Mouse (Mus musculus): ENCODE results near the gene Pum2. TPM values are rescaled to one million over a fixed set of nuclear protein-coding genes. Genes with fewer than 3 reads are reported as not detected.
A peak's percentile ranks its signal among the peaks of the same experiment; 100 is the strongest.

Pum2 gene
- polyA plus RNA-seq, 1 experiment from 2014 or later: 22.6 TPM

DNA sequence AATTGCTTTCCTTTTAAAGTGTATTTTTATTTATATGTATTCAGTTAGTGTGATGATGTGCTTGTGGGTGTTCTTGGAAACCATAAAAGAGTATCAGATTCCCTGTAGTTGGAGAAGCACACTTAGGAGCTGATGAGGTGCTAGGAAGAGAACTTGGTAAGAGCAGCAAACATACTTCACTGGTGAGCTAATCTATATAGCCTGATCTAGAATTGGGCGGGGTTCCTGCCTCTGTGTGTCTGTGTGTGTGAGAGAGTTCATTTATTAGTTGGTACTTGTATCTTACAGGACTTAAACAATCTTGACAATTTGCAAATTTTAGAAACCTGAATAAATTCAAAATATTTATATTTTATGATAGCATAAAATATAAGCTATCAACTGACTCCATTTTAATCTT is 42.2 kb downstream of the Pum2 start:
- Histone ChIP-seq H3K36me3 (ENCODE audit: control insufficient read depth, insufficient read depth, low read length) (peaks cover 8% of the 10 kb centered on the region; the same call in 1 of the 2 replicates), H3K9ac (ENCODE audit: low read length) (no peak overlapping the region), H3K4me3 (ENCODE audit: low read depth, low read length) (no peak overlapping the region), H3K4me2 (replicated peaks; ENCODE audit: low read depth) (no peak overlapping the region), H3K27me3 (ENCODE audit: control insufficient read depth, insufficient read depth, low read length) (no peaks in the 10 kb centered on the region), H3K4me1 (replicated peaks; ENCODE audit: control insufficient read depth, insufficient read depth) (no peaks in the 10 kb centered on the region), H3K27ac (replicated peaks) (no peak overlapping the region), H3K9me3 (ENCODE audit: control insufficient read depth, low read length) (no peaks in the 10 kb centered on the region)
- DNase-seq (ENCODE audit: low spot score) (no peak), ATAC-seq (ENCODE audit: low FRiP score, low TSS enrichment) (no peak)
- 83% methylated on average over 1 of the region's 1 CpGs for WGBS
- TF ChIP-seq CTCF (IDR thresholded peaks at IDR 0.05; ENCODE audit: low read depth) (no peak), EP300 (optimal IDR thresholded peaks at IDR 0.05) (no peak)

DNA sequence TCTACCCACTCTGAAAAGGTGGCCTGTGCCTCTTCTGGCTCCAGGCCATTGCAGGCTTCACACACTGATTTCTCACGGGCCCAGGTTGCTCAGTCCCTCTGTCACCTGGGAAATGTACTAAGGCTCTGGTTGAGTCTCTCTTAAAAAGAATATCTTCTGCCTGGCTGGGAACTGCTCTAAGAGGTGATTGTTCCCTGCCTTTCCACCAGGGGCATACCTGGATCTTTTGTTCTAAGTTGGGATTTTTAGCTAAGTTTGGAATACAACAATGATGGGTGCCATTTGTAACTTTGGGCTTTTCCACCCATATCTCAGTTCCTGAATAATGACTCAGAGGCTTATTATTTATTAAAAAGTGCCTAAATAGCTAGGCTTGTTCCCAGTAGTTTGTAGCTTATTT is 53.0 kb downstream of the Pum2 start:
- 68% methylated on average over 1 of the region's 1 CpGs for WGBS
- H3K9me3 ChIP-seq (ENCODE audit: control insufficient read depth, low read length): no peaks in the 10 kb centered on the region
- no peak overlapping the region for H3K4me3 ChIP-seq (ENCODE audit: low read depth, low read length)
- no peak for DNase-seq (ENCODE audit: low spot score)
- no peak for TF ChIP-seq EP300 (optimal IDR thresholded peaks at IDR 0.05)
- TF ChIP-seq CTCF (IDR thresholded peaks at IDR 0.05; ENCODE audit: low read depth): peak; percentile 54
- H3K36me3 ChIP-seq (ENCODE audit: control insufficient read depth, insufficient read depth, low read length): peaks cover 13% of the 10 kb centered on the region; the same call in 1 of the 2 replicates
- no peaks in the 10 kb centered on the region for H3K27me3 ChIP-seq (ENCODE audit: control insufficient read depth, insufficient read depth, low read length)
- no peaks in the 10 kb centered on the region for H3K4me1 ChIP-seq (replicated peaks; ENCODE audit: control insufficient read depth, insufficient read depth)
- H3K27ac ChIP-seq (replicated peaks): no peak overlapping the region
- no peak for ATAC-seq (ENCODE audit: low FRiP score, low TSS enrichment)
- no peak overlapping the region for H3K9ac ChIP-seq (ENCODE audit: low read length)
- H3K4me2 ChIP-seq (replicated peaks; ENCODE audit: low read depth): no peak overlapping the region

DNA sequence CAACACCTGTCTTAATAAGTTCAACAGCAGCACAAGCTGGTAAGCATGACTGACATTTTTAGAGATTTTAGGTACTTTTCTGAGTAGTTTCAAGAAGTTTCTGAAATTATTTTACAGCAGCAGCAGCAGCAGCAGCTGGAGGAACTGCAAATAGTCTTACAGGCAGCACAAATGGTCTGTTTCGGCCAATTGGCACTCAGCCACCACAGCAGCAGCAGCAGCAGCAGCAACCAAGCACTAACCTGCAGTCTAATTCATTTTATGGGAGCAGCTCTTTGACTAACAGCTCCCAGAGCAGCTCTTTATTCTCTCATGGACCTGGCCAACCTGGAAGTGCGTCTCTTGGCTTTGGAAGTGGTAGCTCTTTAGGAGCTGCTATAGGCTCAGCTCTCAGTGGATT is 54.8 kb downstream of the Pum2 start:
- H3K4me3 ChIP-seq (ENCODE audit: low read depth, low read length): no peak overlapping the region
- H3K27ac ChIP-seq (replicated peaks): no peak overlapping the region
- no peaks in the 10 kb centered on the region for H3K4me1 ChIP-seq (replicated peaks; ENCODE audit: control insufficient read depth, insufficient read depth)
- no peak for TF ChIP-seq CTCF (IDR thresholded peaks at IDR 0.05; ENCODE audit: low read depth)
- TF ChIP-seq EP300 (optimal IDR thresholded peaks at IDR 0.05): no peak
- DNase-seq (ENCODE audit: low spot score) (no peak), ATAC-seq (ENCODE audit: low FRiP score, low TSS enrichment) (no peak)
- H3K27me3 ChIP-seq (ENCODE audit: control insufficient read depth, insufficient read depth, low read length): no peaks in the 10 kb centered on the region
- H3K9me3 ChIP-seq (ENCODE audit: control insufficient read depth, low read length): no peaks in the 10 kb centered on the region
- no peak overlapping the region for H3K4me2 ChIP-seq (replicated peaks; ENCODE audit: low read depth)
- H3K9ac ChIP-seq (ENCODE audit: low read length): no peak overlapping the region
- H3K36me3 ChIP-seq (ENCODE audit: control insufficient read depth, insufficient read depth, low read length): peaks cover 15% of the 10 kb centered on the region; the same call in 1 of the 2 replicates
- 71% methylated on average over 2 of the region's 2 CpGs for WGBS

DNA sequence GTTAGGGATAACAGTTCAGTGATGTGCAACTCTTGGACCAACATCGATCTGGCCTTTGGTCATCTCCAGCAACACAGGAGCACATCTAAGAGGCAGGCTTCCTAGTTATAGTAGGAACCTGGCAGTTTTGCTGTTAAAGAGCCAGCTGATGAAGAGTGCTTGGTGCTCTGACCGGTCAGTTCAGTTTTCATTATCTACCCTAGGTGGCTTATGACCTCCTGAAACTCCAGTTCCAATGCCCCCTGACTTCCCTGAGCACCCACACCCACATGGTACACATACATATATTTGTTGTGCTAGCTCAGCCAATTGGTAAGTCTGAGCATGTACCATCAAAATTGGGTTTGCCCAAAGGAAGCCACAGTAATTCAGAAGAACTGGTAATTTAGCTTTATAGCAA is 79.7 kb downstream of the Pum2 start:
- 82% methylated on average over 2 of the region's 2 CpGs for WGBS
- Histone ChIP-seq H3K9ac (ENCODE audit: low read length) (no peak overlapping the region), H3K4me3 (ENCODE audit: low read depth, low read length) (no peak overlapping the region), H3K27ac (replicated peaks) (no peak overlapping the region), H3K36me3 (ENCODE audit: control insufficient read depth, insufficient read depth, low read length) (peaks cover 8% of the 10 kb centered on the region; the same call in 1 of the 2 replicates), H3K4me2 (replicated peaks; ENCODE audit: low read depth) (no peak overlapping the region), H3K9me3 (ENCODE audit: control insufficient read depth, low read length) (no peaks in the 10 kb centered on the region), H3K4me1 (replicated peaks; ENCODE audit: control insufficient read depth, insufficient read depth) (no peaks in the 10 kb centered on the region), H3K27me3 (ENCODE audit: control insufficient read depth, insufficient read depth, low read length) (no peaks in the 10 kb centered on the region)
- peak; percentile 25 for DNase-seq (ENCODE audit: low spot score)
- peak; percentile 70; the same call in 1 of the 2 replicates for ATAC-seq (ENCODE audit: low FRiP score, low TSS enrichment)
- TF ChIP-seq EP300 (optimal IDR thresholded peaks at IDR 0.05) (no peak), CTCF (IDR thresholded peaks at IDR 0.05; ENCODE audit: low read depth) (no peak)

DNA sequence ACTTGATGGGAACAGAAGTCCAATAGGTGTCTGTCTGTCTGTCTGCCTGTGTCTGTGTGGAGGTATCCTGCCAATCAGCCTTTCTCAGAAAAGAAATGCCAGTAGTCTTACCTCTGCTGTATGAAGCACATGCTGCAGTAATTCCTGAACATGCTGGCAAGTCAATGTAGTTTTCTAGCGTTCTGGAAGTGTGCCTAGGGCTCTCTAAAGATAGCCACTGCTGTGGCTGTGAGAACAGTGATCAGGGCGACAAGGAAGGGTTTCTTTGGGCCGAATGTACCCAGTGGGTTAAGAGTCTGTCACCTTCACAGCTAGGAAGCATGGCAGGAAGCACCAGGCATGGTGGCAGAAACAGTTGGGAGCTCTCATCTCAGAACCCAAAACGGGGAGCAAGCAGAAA is 80.2 kb downstream of the Pum2 start:
- TF ChIP-seq CTCF (IDR thresholded peaks at IDR 0.05; ENCODE audit: low read depth): no peak
- TF ChIP-seq EP300 (optimal IDR thresholded peaks at IDR 0.05): no peak
- no peak for DNase-seq (ENCODE audit: low spot score)
- H3K9me3 ChIP-seq (ENCODE audit: control insufficient read depth, low read length): no peaks in the 10 kb centered on the region
- peak; percentile 30; the same call in 1 of the 2 replicates for ATAC-seq (ENCODE audit: low FRiP score, low TSS enrichment)
- H3K4me1 ChIP-seq (replicated peaks; ENCODE audit: control insufficient read depth, insufficient read depth): no peaks in the 10 kb centered on the region
- peaks cover 6% of the 10 kb centered on the region; the same call in 1 of the 2 replicates for H3K36me3 ChIP-seq (ENCODE audit: control insufficient read depth, insufficient read depth, low read length)
- no peak overlapping the region for H3K4me3 ChIP-seq (ENCODE audit: low read depth, low read length)
- H3K4me2 ChIP-seq (replicated peaks; ENCODE audit: low read depth): no peak overlapping the region
- WGBS: 80% methylated on average over 4 of the region's 4 CpGs
- no peaks in the 10 kb centered on the region for H3K27me3 ChIP-seq (ENCODE audit: control insufficient read depth, insufficient read depth, low read length)
- no peak overlapping the region for H3K9ac ChIP-seq (ENCODE audit: low read length)
- no peak overlapping the region for H3K27ac ChIP-seq (replicated peaks)

DNA sequence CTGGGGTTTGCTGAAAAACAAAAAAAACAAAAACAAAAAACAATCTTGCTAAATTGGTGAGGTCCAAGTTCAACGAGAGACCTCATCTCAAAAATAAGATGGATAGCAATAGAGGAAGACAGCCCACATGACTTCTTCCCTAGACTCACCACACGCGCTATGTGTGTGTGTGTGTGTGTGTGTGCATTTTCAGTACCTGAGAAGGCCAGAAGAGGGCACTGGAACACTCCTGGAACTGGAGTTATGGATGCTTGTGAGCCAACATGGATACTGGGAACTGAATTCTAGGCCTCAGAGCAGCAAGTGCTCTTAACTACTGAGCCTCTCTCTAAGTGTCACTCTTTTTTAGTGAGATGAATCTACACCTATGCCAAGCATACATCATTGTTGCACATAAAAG is 84.1 kb downstream of the Pum2 start:
- Histone ChIP-seq H3K4me3 (ENCODE audit: low read depth, low read length) (no peak overlapping the region), H3K9ac (ENCODE audit: low read length) (no peak overlapping the region), H3K36me3 (ENCODE audit: control insufficient read depth, insufficient read depth, low read length) (no peaks in the 10 kb centered on the region), H3K27ac (replicated peaks) (no peak overlapping the region), H3K4me2 (replicated peaks; ENCODE audit: low read depth) (no peak overlapping the region), H3K27me3 (ENCODE audit: control insufficient read depth, insufficient read depth, low read length) (no peaks in the 10 kb centered on the region), H3K9me3 (ENCODE audit: control insufficient read depth, low read length) (no peaks in the 10 kb centered on the region), H3K4me1 (replicated peaks; ENCODE audit: control insufficient read depth, insufficient read depth) (no peaks in the 10 kb centered on the region)
- 100% methylated on average over 3 of the region's 3 CpGs for WGBS
- no peak for DNase-seq (ENCODE audit: low spot score)
- no peak for ATAC-seq (ENCODE audit: low FRiP score, low TSS enrichment)
- TF ChIP-seq CTCF (IDR thresholded peaks at IDR 0.05; ENCODE audit: low read depth) (peak; percentile 44), EP300 (optimal IDR thresholded peaks at IDR 0.05) (no peak)
